Mouse (Mus musculus): ENCODE measurements around the gene Slc25a43. TPM values are rescaled to one million over a fixed set of nuclear protein-coding genes. Genes with fewer than 3 reads are reported as not detected.
"Not testable (repeated sequence)": the region's sequence is repeated elsewhere in the genome, so short reads cannot be mapped to it uniquely, and the experiment has no call there.

Slc25a43 gene
- polyA plus RNA-seq, 1 experiment from 2014 or later = 3.6 TPM

GRCm38 (mm10) chrX:36796163-36796581 lies 52.7 kb downstream of the Slc25a43 start:
- Histone ChIP-seq H3K4me3 (ENCODE audit: low read depth, low read length) (peak overlapping the region; percentile 63), H3K9me3 (replicated peaks; ENCODE audit: control insufficient read depth, low read length) (no peaks in the 10 kb centered on the region), H3K4me2 (peak overlapping the region; percentile 50), H3K9ac (ENCODE audit: low read depth, low read length) (peak overlapping the region; percentile 87), H3K27ac (ENCODE audit: low read depth, low read length) (peak overlapping the region; percentile 95), H3K4me1 (ENCODE audit: control insufficient read depth, insufficient read depth, low read length) (no peaks in the 10 kb centered on the region), H3K27me3 (ENCODE audit: control insufficient read depth, insufficient read depth, low read length) (no peaks in the 10 kb centered on the region), H3K36me3 (ENCODE audit: control insufficient read depth, insufficient read depth, low read length) (no peaks in the 10 kb centered on the region)
- WGBS (ENCODE audit: insufficient replicate concordance) = 13% methylated on average over 33 of the region's 41 CpGs
- peak; percentile 82 for ATAC-seq (replicated peaks; ENCODE audit: insufficient number of reproducible peaks, low FRiP score, low TSS enrichment)

GRCm38 (mm10) chrX:36796734-36797133 lies 53.3 kb downstream of the Slc25a43 start:
- WGBS (ENCODE audit: insufficient replicate concordance) = 65% methylated on average over 8 of the region's 8 CpGs
- H3K27me3 ChIP-seq (ENCODE audit: control insufficient read depth, insufficient read depth, low read length); H3K36me3 ChIP-seq (ENCODE audit: control insufficient read depth, insufficient read depth, low read length); H3K4me1 ChIP-seq (ENCODE audit: control insufficient read depth, insufficient read depth, low read length); H3K9me3 ChIP-seq (replicated peaks; ENCODE audit: control insufficient read depth, low read length); ATAC-seq (replicated peaks; ENCODE audit: insufficient number of reproducible peaks, low FRiP score, low TSS enrichment): not testable (repeated sequence)
- peak overlapping the region; percentile 57; the same call in 1 of the 2 replicates for H3K27ac ChIP-seq (ENCODE audit: low read depth, low read length)
- peak overlapping the region; percentile 50 for H3K4me2 ChIP-seq
- H3K9ac ChIP-seq (ENCODE audit: low read depth, low read length) = peak overlapping the region; percentile 87
- peak overlapping the region; percentile 63 for H3K4me3 ChIP-seq (ENCODE audit: low read depth, low read length)

GRCm38 (mm10) chrX:36799131-36799879 lies 55.8 kb downstream of the Slc25a43 start:
- no peaks in the 10 kb centered on the region for H3K4me1 ChIP-seq (ENCODE audit: control insufficient read depth, insufficient read depth, low read length)
- H3K27ac ChIP-seq (ENCODE audit: low read depth, low read length) = no peak overlapping the region
- H3K4me3 ChIP-seq (ENCODE audit: low read depth, low read length) = no peak overlapping the region
- WGBS (ENCODE audit: insufficient replicate concordance) = 50% methylated on average over 6 of the region's 6 CpGs
- ATAC-seq (replicated peaks; ENCODE audit: insufficient number of reproducible peaks, low FRiP score, low TSS enrichment) = no peak
- H3K27me3 ChIP-seq (ENCODE audit: control insufficient read depth, insufficient read depth, low read length) = no peaks in the 10 kb centered on the region
- H3K9ac ChIP-seq (ENCODE audit: low read depth, low read length) = no peak overlapping the region
- H3K36me3 ChIP-seq (ENCODE audit: control insufficient read depth, insufficient read depth, low read length) = no peaks in the 10 kb centered on the region
- H3K9me3 ChIP-seq (replicated peaks; ENCODE audit: control insufficient read depth, low read length) = no peaks in the 10 kb centered on the region
- no peak overlapping the region for H3K4me2 ChIP-seq

- no peak overlapping the region for H3K4me2 ChIP-seq
- no peaks in the 10 kb centered on the region for H3K27me3 ChIP-seq (ENCODE audit: control insufficient read depth, insufficient read depth, low read length)
- 68% methylated on average over 5 of the region's 5 CpGs for WGBS (ENCODE audit: insufficient replicate concordance)
- no peaks in the 10 kb centered on the region for H3K4me1 ChIP-seq (ENCODE audit: control insufficient read depth, insufficient read depth, low read length)
- H3K27ac ChIP-seq (ENCODE audit: low read depth, low read length) = no peak overlapping the region
- H3K36me3 ChIP-seq (ENCODE audit: control insufficient read depth, insufficient read depth, low read length) = no peaks in the 10 kb centered on the region
- no peaks in the 10 kb centered on the region for H3K9me3 ChIP-seq (replicated peaks; ENCODE audit: control insufficient read depth, low read length)
- H3K4me3 ChIP-seq (ENCODE audit: low read depth, low read length) = no peak overlapping the region
- no peak overlapping the region for H3K9ac ChIP-seq (ENCODE audit: low read depth, low read length)
- ATAC-seq (replicated peaks; ENCODE audit: insufficient number of reproducible peaks, low FRiP score, low TSS enrichment) = no peak
Observed at GRCm38 (mm10) chrX:36803189-36803588, 59.7 kb downstream of the Slc25a43 start.

GRCm38 (mm10) chrX:36804196-36804595 lies 60.7 kb downstream of the Slc25a43 start:
- no peaks in the 10 kb centered on the region for H3K36me3 ChIP-seq (ENCODE audit: control insufficient read depth, insufficient read depth, low read length)
- no peak for ATAC-seq (replicated peaks; ENCODE audit: insufficient number of reproducible peaks, low FRiP score, low TSS enrichment)
- H3K4me1 ChIP-seq (ENCODE audit: control insufficient read depth, insufficient read depth, low read length) = no peaks in the 10 kb centered on the region
- no peaks in the 10 kb centered on the region for H3K27me3 ChIP-seq (ENCODE audit: control insufficient read depth, insufficient read depth, low read length)
- no peak overlapping the region for H3K9ac ChIP-seq (ENCODE audit: low read depth, low read length)
- H3K4me2 ChIP-seq = no peak overlapping the region
- H3K27ac ChIP-seq (ENCODE audit: low read depth, low read length) = no peak overlapping the region
- H3K4me3 ChIP-seq (ENCODE audit: low read depth, low read length) = no peak overlapping the region
- no peaks in the 10 kb centered on the region for H3K9me3 ChIP-seq (replicated peaks; ENCODE audit: control insufficient read depth, low read length)
- WGBS (ENCODE audit: insufficient replicate concordance) = 66% methylated on average over 5 of the region's 5 CpGs

- Histone ChIP-seq H3K4me2 (no peak overlapping the region), H3K27me3 (ENCODE audit: control insufficient read depth, insufficient read depth, low read length) (no peaks in the 10 kb centered on the region), H3K4me1 (ENCODE audit: control insufficient read depth, insufficient read depth, low read length) (no peaks in the 10 kb centered on the region), H3K36me3 (ENCODE audit: control insufficient read depth, insufficient read depth, low read length) (no peaks in the 10 kb centered on the region), H3K27ac (ENCODE audit: low read depth, low read length) (no peak overlapping the region), H3K9me3 (replicated peaks; ENCODE audit: control insufficient read depth, low read length) (no peaks in the 10 kb centered on the region), H3K4me3 (ENCODE audit: low read depth, low read length) (no peak overlapping the region), H3K9ac (ENCODE audit: low read depth, low read length) (no peak overlapping the region)
- WGBS (ENCODE audit: insufficient replicate concordance) = 55% methylated on average over 5 of the region's 5 CpGs
- no peak for ATAC-seq (replicated peaks; ENCODE audit: insufficient number of reproducible peaks, low FRiP score, low TSS enrichment)
Observed at GRCm38 (mm10) chrX:36805466-36806235, 62.2 kb downstream of the Slc25a43 start.

GRCm38 (mm10) chrX:36807360-36808317 lies 64.2 kb downstream of the Slc25a43 start:
- H3K9ac ChIP-seq (ENCODE audit: low read depth, low read length) = peak overlapping the region; percentile 67; the same call in 1 of the 2 replicates
- no peaks in the 10 kb centered on the region for H3K9me3 ChIP-seq (replicated peaks; ENCODE audit: control insufficient read depth, low read length)
- WGBS (ENCODE audit: insufficient replicate concordance) = 13% methylated on average over 44 of the region's 45 CpGs
- H3K27me3 ChIP-seq (ENCODE audit: control insufficient read depth, insufficient read depth, low read length) = no peaks in the 10 kb centered on the region
- H3K4me2 ChIP-seq = peak overlapping the region; percentile 57
- H3K4me3 ChIP-seq (ENCODE audit: low read depth, low read length) = peak overlapping the region; percentile 31
- ATAC-seq (replicated peaks; ENCODE audit: insufficient number of reproducible peaks, low FRiP score, low TSS enrichment) = peak; percentile 85
- no peaks in the 10 kb centered on the region for H3K36me3 ChIP-seq (ENCODE audit: control insufficient read depth, insufficient read depth, low read length)
- H3K27ac ChIP-seq (ENCODE audit: low read depth, low read length) = peak overlapping the region; percentile 73
- H3K4me1 ChIP-seq (ENCODE audit: control insufficient read depth, insufficient read depth, low read length) = no peaks in the 10 kb centered on the region

- Histone ChIP-seq H3K4me1 (ENCODE audit: control insufficient read depth, insufficient read depth, low read length) (no peaks in the 10 kb centered on the region), H3K4me3 (ENCODE audit: low read depth, low read length) (peak overlapping the region; percentile 18; the same call in 1 of the 2 replicates), H3K4me2 (peak overlapping the region; percentile 57), H3K27ac (ENCODE audit: low read depth, low read length) (peak overlapping the region; percentile 73), H3K9ac (ENCODE audit: low read depth, low read length) (no peak overlapping the region), H3K27me3 (ENCODE audit: control insufficient read depth, insufficient read depth, low read length) (no peaks in the 10 kb centered on the region), H3K36me3 (ENCODE audit: control insufficient read depth, insufficient read depth, low read length) (no peaks in the 10 kb centered on the region), H3K9me3 (replicated peaks; ENCODE audit: control insufficient read depth, low read length) (no peaks in the 10 kb centered on the region)
- WGBS (ENCODE audit: insufficient replicate concordance) = 53% methylated on average over 6 of the region's 6 CpGs
- no peak for ATAC-seq (replicated peaks; ENCODE audit: insufficient number of reproducible peaks, low FRiP score, low TSS enrichment)
Observed at GRCm38 (mm10) chrX:36808318-36808683, 64.8 kb downstream of the Slc25a43 start.
